In the genomic region with DNA sequence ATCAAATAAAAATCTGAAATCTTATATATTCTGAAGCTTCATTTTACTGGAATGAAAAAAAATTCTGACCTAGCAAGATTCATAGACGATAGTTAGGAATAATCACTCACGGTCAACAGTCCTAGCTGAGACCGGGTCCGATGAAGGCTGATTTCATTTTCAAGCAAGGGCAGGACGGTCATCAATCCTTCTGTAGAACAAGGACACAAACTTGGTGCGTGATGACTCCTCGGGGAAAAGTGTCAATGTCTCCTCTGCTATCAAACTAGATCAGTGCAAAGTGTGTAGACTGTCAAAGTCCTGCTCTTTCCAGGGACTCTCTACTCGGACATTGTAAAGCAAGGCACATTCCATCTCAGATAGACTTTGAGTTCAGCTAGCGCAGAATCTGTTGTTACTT, we compare ENCODE assay signal across 26 mouse cellular contexts. TPM values are rescaled to one million over a fixed set of nuclear protein-coding genes. Genes with fewer than 3 reads are reported as not detected.
DNase-seq lines count a peak whose midpoint lies in the region.
"Had no signal": no experiment of that assay in that cellular context is flagged by ENCODE, and none has a peak within 500 bp of the region (broad histone marks: within the 10 kb centered on the region; RNA-seq: fewer than 3 reads in every experiment).

No protein-coding gene starts in this region.

- peak; percentile 64 for DNase-seq in adrenal gland, adult 2 months
- no peak for DNase-seq in adrenal gland, postnatal 4 days (ENCODE audit: low spot score in 2 of 2)
- peak; percentile 28 for DNase-seq in adrenal gland, postnatal 10 days
- no peak for DNase-seq in adrenal gland, adult 18-20 months (ENCODE audit: low spot score in 2 of 2)
- no peak for DNase-seq in layer of hippocampus, adult 11-12 months (ENCODE audit: low spot score)
- DNase-seq: B cell, adult 2 months; cerebellum, adult 11-12 months; cerebellum, adult 2 months; cerebellum, adult 9-10 months; cerebellum, postnatal 14 days; cerebellum, postnatal 36 days; embryo, embryonic 11 days had no signal

RNA-seq across cellular contexts. Expression of a gene that starts 18.4 kb away (rescaled TPM):
- not detected for total RNA-seq in adrenal gland, adult 2 months (2021)
- not detected in 2 replicates for polyA plus RNA-seq in adrenal gland, adult 2 months (2012; rRNA removed)
- not detected for total RNA-seq in adrenal gland, postnatal 4 days (2021)
- total RNA-seq in adrenal gland, postnatal 10 days (2021): not detected
- not detected for total RNA-seq in adrenal gland, adult 18-20 months (2021)
- total RNA-seq: CH12.LX; common myeloid progenitor, adult 5-6 weeks had no signal
- polyA plus RNA-seq: activated CD4-positive, CD25-positive, alpha-beta regulatory T cell, adult 4 months; CD4-positive, CD25-positive, alpha-beta regulatory T cell, adult 4 months; cerebellum, adult 2 months; embryonic facial prominence, embryonic 11.5 days; embryonic facial prominence, embryonic 13.5 days; embryonic facial prominence, embryonic 15.5 days; erythroblast, embryonic 14.5 days; forebrain, embryonic 10.5 days; forebrain, embryonic 12.5 days; forebrain, embryonic 14.5 days; forebrain, embryonic 16.5 days; G1E; Patski had no signal

RNA-seq across cellular contexts. Expression of a gene that starts 24.1 kb away (rescaled TPM):
- 1 to 10 TPM; 7.3 to 8.0 TPM for total RNA-seq in adrenal gland, adult 2 months (2021)
- polyA plus RNA-seq in adrenal gland, adult 2 months (2012; rRNA removed): 62.7 and 91.6 TPM in 2 replicates
- total RNA-seq in adrenal gland, postnatal 4 days (2021): 10 to 100 TPM in 1 of 2 experiments, 1 to 10 TPM in 1; 8.0 to 10.1 TPM
- total RNA-seq in adrenal gland, postnatal 10 days (2021): 1 to 10 TPM; 6.0 to 8.7 TPM
- 1 to 10 TPM; 7.5 to 8.4 TPM for total RNA-seq in adrenal gland, adult 18-20 months (2021)

RNA-seq across cellular contexts. Expression of a gene that starts 24.3 kb away (rescaled TPM):
- total RNA-seq in adrenal gland, adult 2 months (2021): 10 to 100 TPM; 10.9 to 17.2 TPM
- 8.3 and 9.5 TPM in 2 replicates for polyA plus RNA-seq in adrenal gland, adult 2 months (2012; rRNA removed)
- total RNA-seq in adrenal gland, postnatal 4 days (2021): 1 to 10 TPM; 6.3 to 7.9 TPM
- total RNA-seq in adrenal gland, postnatal 10 days (2021): 1 to 10 TPM; 5.1 to 5.5 TPM
- 10 to 100 TPM; 10.1 to 11.3 TPM for total RNA-seq in adrenal gland, adult 18-20 months (2021)
- total RNA-seq: common myeloid progenitor, adult 5-6 weeks had no signal
- polyA plus RNA-seq: activated CD4-positive, CD25-positive, alpha-beta regulatory T cell, adult 4 months; CD4-positive, CD25-positive, alpha-beta regulatory T cell, adult 4 months; erythroblast, embryonic 14.5 days had no signal

Comparison
In these comparisons a context has a peak if more than half of its experiments do, and no peak if none do; other contexts are left out.
1. DNase-seq: peak in adrenal gland, adult 2 months (single experiment) and adrenal gland, postnatal 10 days (single experiment); none in adrenal gland, postnatal 4 days (0 of 2), adrenal gland, adult 18-20 months (0 of 2) and layer of hippocampus, adult 11-12 months (single experiment).